ENCODE assay signal across 9 mouse cellular contexts in the genomic region with DNA sequence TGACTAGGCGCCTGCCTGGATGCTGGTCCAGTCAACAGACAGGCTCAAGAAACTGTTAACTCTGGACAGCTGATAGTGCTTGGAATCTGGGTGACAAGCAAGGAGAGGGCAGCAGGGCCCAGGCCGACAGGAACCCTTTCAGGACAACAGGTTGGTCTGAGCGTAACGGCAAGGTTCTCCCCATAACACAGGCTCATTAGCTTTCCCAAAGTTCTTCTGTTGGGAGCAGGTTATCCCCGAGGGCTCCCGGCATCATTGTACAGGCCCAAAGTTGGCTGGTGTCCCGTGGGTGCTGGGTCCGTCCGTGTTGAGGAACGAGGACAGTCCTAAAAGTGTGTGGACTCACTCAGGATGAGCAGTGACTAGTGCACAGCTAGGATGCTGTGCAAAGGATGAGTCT. TPM values are rescaled to one million over a fixed set of nuclear protein-coding genes. Genes with fewer than 3 reads are reported as not detected.
A peak's percentile ranks its signal among the peaks of the same experiment; 100 is the strongest.
DNase-seq lines count a peak whose midpoint lies in the region; ATAC-seq and TF ChIP-seq lines count a peak whose summit lies in the region.
"Had no signal": no experiment of that assay in that cellular context is flagged by ENCODE, and none has a peak within 500 bp of the region (broad histone marks: within the 10 kb centered on the region; RNA-seq: fewer than 3 reads in every experiment).

No protein-coding gene starts in this region.

- no peak for TF ChIP-seq POLR2A in MEL (IDR thresholded peaks at IDR 0.05; ENCODE audit: control insufficient read depth in 1 of 2, insufficient read depth in 1 of 2, low read depth in 1 of 2, low read length in 2 of 2, poor library complexity in 1 of 2)

- no peak for TF ChIP-seq RAD21 in MEL (IDR thresholded peaks at IDR 0.05; ENCODE audit: low read depth, low read length)

- TF ChIP-seq CTCF in MEL (IDR thresholded peaks at IDR 0.05 in 2 of 3, conservative IDR thresholded peaks at IDR 0.05 in 1 of 3; ENCODE audit: control insufficient read depth in 1 of 3, insufficient read depth in 1 of 3, low read depth in 2 of 3, low read length in 3 of 3, poor library complexity in 1 of 3, severe bottlenecking in 1 of 3) = no peak

- peak overlapping the region; percentile 91 for H3K27ac ChIP-seq in heart, embryonic 11.5 days (ENCODE audit: low read depth, low read length)
- peak overlapping the region; percentile 70 for H3K27ac ChIP-seq in MEL (ENCODE audit: control insufficient read depth, low read depth, low read length)
- no peak overlapping the region for H3K27ac ChIP-seq in hindbrain, embryonic 13.5 days
- no peak overlapping the region for H3K27ac ChIP-seq in midbrain, embryonic 11.5 days (ENCODE audit: low read depth, low read length)
- H3K27ac ChIP-seq: left cerebral cortex, adult 2 months had no signal

- peaks cover 56% of the 10 kb centered on the region for H3K79me2 ChIP-seq in MEL (ENCODE audit: control insufficient read depth, insufficient read depth, low read length, poor library complexity)

- peak overlapping the region; percentile 79 for H3K4me2 ChIP-seq in heart, embryonic 11.5 days
- H3K4me2 ChIP-seq in hindbrain, embryonic 13.5 days = peak overlapping the region; percentile 66
- H3K4me2 ChIP-seq in midbrain, embryonic 11.5 days = peak overlapping the region; percentile 66

- peaks cover 29% of the 10 kb centered on the region for H3K4me1 ChIP-seq in heart, embryonic 11.5 days (ENCODE audit: control insufficient read depth, insufficient read depth, low read length)
- peaks cover 4 to 24% of the 10 kb centered on the region in 2 experiments for H3K4me1 ChIP-seq in MEL (ENCODE audit: control insufficient read depth in 1 of 2, insufficient read depth in 2 of 2, low read length in 2 of 2)
- H3K4me1 ChIP-seq in hindbrain, embryonic 13.5 days (replicated peaks) = peaks cover 39% of the 10 kb centered on the region
- peaks cover 30% of the 10 kb centered on the region for H3K4me1 ChIP-seq in midbrain, embryonic 11.5 days (ENCODE audit: control insufficient read depth, insufficient read depth, low read length)

- H3K9ac ChIP-seq in heart, embryonic 11.5 days (ENCODE audit: low read depth, low read length) = peak overlapping the region; percentile 91
- H3K9ac ChIP-seq in MEL (ENCODE audit: control insufficient read depth, low read depth, low read length, poor library complexity, severe bottlenecking) = peak overlapping the region; percentile 89
- H3K9ac ChIP-seq in hindbrain, embryonic 13.5 days = peak overlapping the region; percentile 70; the same call in 1 of the 2 replicates
- H3K9ac ChIP-seq in midbrain, embryonic 11.5 days (ENCODE audit: low read length) = peak overlapping the region; percentile 65

- DNase-seq in heart, postnatal 25 days (ENCODE audit: low spot score) = no peak
- DNase-seq in MEL (ENCODE audit: low read depth, low spot score) = peak; percentile 73
- peak; percentile 92 for DNase-seq in midbrain, embryonic 11.5 days (ENCODE audit: low spot score, missing footprints)
- no peak for DNase-seq in adrenal gland, adult 8-10 months
- no peak for DNase-seq in urinary bladder, postnatal 10 days (ENCODE audit: low spot score)
- DNase-seq in urinary bladder, postnatal 14 days (ENCODE audit: low spot score) = no peak

- ATAC-seq in heart, embryonic 11.5 days (replicated peaks; ENCODE audit: insufficient number of reproducible peaks, low FRiP score, low TSS enrichment) = no peak
- no peak for ATAC-seq in hindbrain, embryonic 13.5 days (ENCODE audit: low FRiP score)
- ATAC-seq in midbrain, embryonic 11.5 days (ENCODE audit: low FRiP score) = no peak

- no peak for TF ChIP-seq EP300 in MEL (IDR thresholded peaks at IDR 0.05; ENCODE audit: low read depth in 1 of 2, low read length in 2 of 2)

- H3K9me3 ChIP-seq in heart, embryonic 11.5 days (replicated peaks; ENCODE audit: control insufficient read depth, low read length) = no peaks in the 10 kb centered on the region
- no peaks in the 10 kb centered on the region for H3K9me3 ChIP-seq in MEL (replicated peaks; ENCODE audit: insufficient read depth, low read length)
- H3K9me3 ChIP-seq in hindbrain, embryonic 13.5 days = no peaks in the 10 kb centered on the region
- H3K9me3 ChIP-seq in midbrain, embryonic 11.5 days (ENCODE audit: control insufficient read depth, low read length) = no peaks in the 10 kb centered on the region

- intact Hi-C loops in heart, postnatal 25 days (cut with DNase I) = no loop called here

- H3K4me3 ChIP-seq in heart, embryonic 11.5 days (ENCODE audit: low read depth, low read length) = peak overlapping the region; percentile 67
- peak overlapping the region; percentile 76 to 78 for H3K4me3 ChIP-seq in MEL (ENCODE audit: control insufficient read depth in 1 of 2, insufficient read depth in 1 of 2, low read depth in 2 of 2, low read length in 2 of 2)
- peak overlapping the region; percentile 44 for H3K4me3 ChIP-seq in hindbrain, embryonic 13.5 days
- peak overlapping the region; percentile 46 for H3K4me3 ChIP-seq in midbrain, embryonic 11.5 days (ENCODE audit: low read depth, low read length)

- 8% methylated on average over 10 of the region's 10 CpGs for WGBS in heart, embryonic 11.5 days (ENCODE audit: insufficient replicate concordance)
- 9% methylated on average over 10 of the region's 10 CpGs for WGBS in hindbrain, embryonic 13.5 days
- 4% methylated on average over 10 of the region's 10 CpGs for WGBS in midbrain, embryonic 11.5 days

- H3K27me3 ChIP-seq in heart, embryonic 11.5 days (ENCODE audit: control insufficient read depth, insufficient read depth, low read length) = peaks cover 3% of the 10 kb centered on the region; the same call in 1 of the 2 replicates
- H3K27me3 ChIP-seq in MEL (ENCODE audit: control insufficient read depth in 1 of 2, insufficient read depth in 2 of 2, low read length in 2 of 2) = no peaks in the 10 kb centered on the region
- H3K27me3 ChIP-seq in hindbrain, embryonic 13.5 days = peaks cover 40% of the 10 kb centered on the region
- H3K27me3 ChIP-seq in midbrain, embryonic 11.5 days (ENCODE audit: control insufficient read depth, insufficient read depth, low read length) = peaks cover 3% of the 10 kb centered on the region; the same call in 1 of the 2 replicates

- no peaks in the 10 kb centered on the region for H3K36me3 ChIP-seq in heart, embryonic 11.5 days (ENCODE audit: control insufficient read depth, insufficient read depth, low read length)
- peaks cover 9 to 18% of the 10 kb centered on the region in 2 experiments for H3K36me3 ChIP-seq in MEL (ENCODE audit: control insufficient read depth in 1 of 2, insufficient read depth in 2 of 2, low read length in 2 of 2)
- no peaks in the 10 kb centered on the region for H3K36me3 ChIP-seq in hindbrain, embryonic 13.5 days
- no peaks in the 10 kb centered on the region for H3K36me3 ChIP-seq in midbrain, embryonic 11.5 days (ENCODE audit: control insufficient read depth, insufficient read depth, low read length)

TF ChIP-seq in MEL, 35 proteins besides CTCF, POLR2A, EP300 and RAD21:
- no peak for TF ChIP-seq MEF2A (IDR thresholded peaks at IDR 0.05; ENCODE audit: extremely low read depth, insufficient replicate concordance, low read depth, low read length, poor library complexity, severe bottlenecking)
- TF ChIP-seq NELFE (IDR thresholded peaks at IDR 0.05; ENCODE audit: low read depth, low read length) = no peak
- TF ChIP-seq ZNF384 (IDR thresholded peaks at IDR 0.05; ENCODE audit: low read depth, low read length) = no peak
- TF ChIP-seq CHD2 (IDR thresholded peaks at IDR 0.05; ENCODE audit: low read length) = no peak
- TF ChIP-seq E2F4 (IDR thresholded peaks at IDR 0.05; ENCODE audit: borderline replicate concordance, low read depth, low read length) = no peak
- no peak for TF ChIP-seq ZKSCAN1 (IDR thresholded peaks at IDR 0.05; ENCODE audit: low read depth, low read length)

RNA-seq across cellular contexts. Expression of a gene that starts 1.6 kb away (rescaled TPM):
- polyA plus RNA-seq in heart, embryonic 11.5 days (2014; fragmentation: Nextera tagmentation; extraction: Ambion mirVana) = 176 and 189 TPM in 2 replicates
- 1 to 10 TPM in 1 of 2 experiments, under 1 TPM in 1; 0.87 to 2.1 TPM for total RNA-seq in heart, postnatal 25 days (2021)
- 570 and 748 TPM in 2 replicates for total RNA-seq in MEL (2012; rRNA removed)
- 100 to 1,000 TPM in 1 of 2 experiments, 10 to 100 TPM in 1; 85.7 to 610 TPM for polyA plus RNA-seq in MEL (2012; ENCODE audit: insufficient read depth in 1 of 2, insufficient read length in 2 of 2, low read depth in 1 of 2, low replicate concordance in 2 of 2, missing spikeins in 1 of 2)
- polyA plus RNA-seq in hindbrain, embryonic 13.5 days (2015; fragmentation: Nextera tagmentation; extraction: Ambion mirVana) = 11.7 and 14.9 TPM in 2 replicates
- polyA plus RNA-seq in midbrain, embryonic 11.5 days (2014; fragmentation: Nextera tagmentation; extraction: Ambion mirVana) = 24.1 and 30.4 TPM in 2 replicates
- 1 to 10 TPM in 3 of 4 experiments, under 1 TPM in 1; 0.55 to 1.7 (median 1.5) TPM for total RNA-seq in adrenal gland, adult 8-10 months (2022)

RNA-seq across cellular contexts. Expression of a gene that starts 17.2 kb away (rescaled TPM):
- 3.3 and 3.9 TPM in 2 replicates for polyA plus RNA-seq in heart, embryonic 11.5 days (2014; fragmentation: Nextera tagmentation; extraction: Ambion mirVana)
- total RNA-seq in heart, postnatal 25 days (2021) = 1 to 10 TPM; 1.2 to 1.3 TPM
- 4.4 and 5.3 TPM in 2 replicates for total RNA-seq in MEL (2012; rRNA removed)
- polyA plus RNA-seq in MEL (2012; ENCODE audit: insufficient read depth in 1 of 2, insufficient read length in 2 of 2, low read depth in 1 of 2, low replicate concordance in 2 of 2, missing spikeins in 1 of 2) = 1 to 10 TPM in 1 of 2 experiments, not detected in 1; 7.4 TPM
- 4.8 and 5.4 TPM in 2 replicates for polyA plus RNA-seq in hindbrain, embryonic 13.5 days (2015; fragmentation: Nextera tagmentation; extraction: Ambion mirVana)
- polyA plus RNA-seq in midbrain, embryonic 11.5 days (2014; fragmentation: Nextera tagmentation; extraction: Ambion mirVana) = 4.3 and 4.5 TPM in 2 replicates
- total RNA-seq in adrenal gland, adult 8-10 months (2022) = 10 to 100 TPM in 3 of 4 experiments, 1 to 10 TPM in 1; 9.9 to 24.5 (median 15.1) TPM

RNA-seq across cellular contexts. Expression of a gene that starts 41.3 kb away (rescaled TPM):
- 47.9 and 58.5 TPM in 2 replicates for polyA plus RNA-seq in heart, embryonic 11.5 days (2014; fragmentation: Nextera tagmentation; extraction: Ambion mirVana)
- total RNA-seq in heart, postnatal 25 days (2021) = 10 to 100 TPM; 50.7 to 56.5 TPM
- total RNA-seq in MEL (2012; rRNA removed) = 81.3 and 83.2 TPM in 2 replicates
- 100 to 1,000 TPM; 121 to 329 TPM for polyA plus RNA-seq in MEL (2012; ENCODE audit: insufficient read depth in 1 of 2, insufficient read length in 2 of 2, low read depth in 1 of 2, low replicate concordance in 2 of 2, missing spikeins in 1 of 2)
- 147 and 148 TPM in 2 replicates for polyA plus RNA-seq in hindbrain, embryonic 13.5 days (2015; fragmentation: Nextera tagmentation; extraction: Ambion mirVana)
- polyA plus RNA-seq in midbrain, embryonic 11.5 days (2014; fragmentation: Nextera tagmentation; extraction: Ambion mirVana) = 60.9 and 71.3 TPM in 2 replicates
- 100 to 1,000 TPM; 117 to 145 (median 136) TPM for total RNA-seq in adrenal gland, adult 8-10 months (2022)

Comparison
In these comparisons a context has a peak if more than half of its experiments do, and no peak if none do; other contexts are left out.
1. H3K27ac ChIP-seq: peak in heart, embryonic 11.5 days (single experiment) and MEL (single experiment); none in hindbrain, embryonic 13.5 days (single experiment) and midbrain, embryonic 11.5 days (single experiment).
2. DNase-seq: peak in MEL (single experiment) and midbrain, embryonic 11.5 days (single experiment); none in heart, postnatal 25 days (single experiment), adrenal gland, adult 8-10 months (single experiment), urinary bladder, postnatal 10 days (single experiment) and urinary bladder, postnatal 14 days (single experiment).
3. Peak in every context shown above with its lines, with median percentiles within 50 percentile points of each other: H3K4me2 ChIP-seq, H3K4me3 ChIP-seq and H3K9ac ChIP-seq.